Mouse (Mus musculus) frontal cortex, postnatal 25 days (tissue): ENCODE results near the gene Ift43.

Source experiments
- DNase-seq, 2 experiments: peaks; one replicate each; pipeline ENCODE4 v3.0.0; 2022; ENCODE audit warnings: low spot score in 2 of 2

Ift43 gene

GRCm38 (mm10) chr12:86129696-86130095 lies 47.4 kb downstream of the Ift43 start:
- no peak for DNase-seq

GRCm38 (mm10) chr12:86132799-86133198 lies 50.5 kb downstream of the Ift43 start:
- DNase-seq = peak in 1 of 2 experiments; percentile 60

- DNase-seq = no peak
Measured at GRCm38 (mm10) chr12:86135691-86136090, 53.4 kb downstream of the Ift43 start.

GRCm38 (mm10) chr12:86138696-86139095 lies 56.4 kb downstream of the Ift43 start:
- DNase-seq = no peak

- no peak for DNase-seq
Measured at GRCm38 (mm10) chr12:86142389-86142788, 60.0 kb downstream of the Ift43 start.

- no peak for DNase-seq
Measured at GRCm38 (mm10) chr12:86146246-86146645, 63.9 kb downstream of the Ift43 start.

GRCm38 (mm10) chr12:86148271-86148670 lies 65.9 kb downstream of the Ift43 start:
- DNase-seq = no peak

GRCm38 (mm10) chr12:86149087-86149486 lies 66.7 kb downstream of the Ift43 start:
- DNase-seq = no peak

- no peak for DNase-seq
Measured at GRCm38 (mm10) chr12:86151941-86152340, 69.6 kb downstream of the Ift43 start.

GRCm38 (mm10) chr12:86153213-86153957 lies 71.0 kb downstream of the Ift43 start:
- DNase-seq = no peak

GRCm38 (mm10) chr12:86155176-86155575 lies 72.8 kb downstream of the Ift43 start:
- no peak for DNase-seq

GRCm38 (mm10) chr12:86157166-86157565 lies 74.8 kb downstream of the Ift43 start:
- no peak for DNase-seq

GRCm38 (mm10) chr12:86157894-86158444 lies 75.6 kb downstream of the Ift43 start:
- DNase-seq = no peak

- DNase-seq = peak; percentile 23 to 33
Measured at GRCm38 (mm10) chr12:86158689-86159483, 76.5 kb downstream of the Ift43 start.

- no peak for DNase-seq
Measured at GRCm38 (mm10) chr12:86161436-86161835, 79.1 kb downstream of the Ift43 start.

GRCm38 (mm10) chr12:86161942-86162341 lies 79.6 kb downstream of the Ift43 start:
- DNase-seq = no peak

- no peak for DNase-seq
Measured at GRCm38 (mm10) chr12:86162890-86163816, 80.8 kb downstream of the Ift43 start.

- DNase-seq = no peak
Measured at GRCm38 (mm10) chr12:86166244-86166643, 83.9 kb downstream of the Ift43 start.

- DNase-seq = no peak
Measured at GRCm38 (mm10) chr12:86167075-86167474, 84.7 kb downstream of the Ift43 start.

GRCm38 (mm10) chr12:86168712-86169111 lies 86.4 kb downstream of the Ift43 start:
- no peak for DNase-seq

GRCm38 (mm10) chr12:86169195-86169594 lies 86.9 kb downstream of the Ift43 start:
- no peak for DNase-seq

- no peak for DNase-seq
Measured at GRCm38 (mm10) chr12:86173314-86173713, 91.0 kb downstream of the Ift43 start.
